Mouse (Mus musculus): Measurements from ENCODE around the gene Olfr275.
"Not testable (repeated sequence)": the region's sequence is repeated elsewhere in the genome, so short reads cannot be mapped to it uniquely, and the experiment has no call there.

Olfr275 gene

DNA sequence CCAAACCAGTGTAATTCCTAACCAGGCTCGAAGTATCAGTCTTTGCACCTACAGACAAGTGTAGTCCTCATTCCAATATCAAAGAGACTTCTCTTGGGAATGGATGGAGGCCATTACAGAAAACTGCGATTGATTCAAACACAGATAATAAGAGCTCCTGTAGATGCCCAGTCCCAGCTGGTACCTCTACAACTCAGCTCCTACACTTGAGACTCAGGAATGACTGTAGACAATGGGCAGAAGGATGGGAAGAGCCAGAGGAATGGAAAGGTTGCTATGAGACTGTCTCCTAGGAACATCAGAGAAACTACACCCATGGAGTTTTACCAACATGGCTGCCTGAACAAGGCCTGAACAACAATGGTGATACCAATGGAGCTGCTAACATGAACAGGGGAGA lies at the start of gene Olfr275:
TSS of gene Olfr275 (plus strand) at position 301 of the 400 bp plus-strand sequence.
- DNase-seq (ENCODE audit: low read depth, low spot score) = no peak

DNA sequence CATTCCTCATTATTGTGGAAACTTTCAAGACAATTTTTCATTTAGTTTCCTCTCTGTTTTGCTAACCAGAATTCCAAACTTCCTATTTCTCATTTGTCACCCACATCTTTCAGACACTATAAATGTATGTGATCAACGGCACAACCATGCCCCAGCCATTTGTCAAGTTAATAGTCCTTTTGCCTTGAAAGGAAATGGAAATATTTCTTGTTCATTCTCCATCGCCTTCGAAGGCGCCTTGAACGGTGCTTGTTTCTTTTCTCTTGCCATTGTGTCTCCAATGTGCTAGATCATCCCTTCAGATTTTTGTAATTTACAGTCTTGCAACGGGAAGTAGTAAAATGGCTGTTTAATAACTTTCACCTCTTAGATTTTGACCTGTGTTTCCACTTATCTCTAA lies 48.8 kb upstream of the Olfr275 start:
- no peak for DNase-seq (ENCODE audit: low read depth, low spot score)

DNA sequence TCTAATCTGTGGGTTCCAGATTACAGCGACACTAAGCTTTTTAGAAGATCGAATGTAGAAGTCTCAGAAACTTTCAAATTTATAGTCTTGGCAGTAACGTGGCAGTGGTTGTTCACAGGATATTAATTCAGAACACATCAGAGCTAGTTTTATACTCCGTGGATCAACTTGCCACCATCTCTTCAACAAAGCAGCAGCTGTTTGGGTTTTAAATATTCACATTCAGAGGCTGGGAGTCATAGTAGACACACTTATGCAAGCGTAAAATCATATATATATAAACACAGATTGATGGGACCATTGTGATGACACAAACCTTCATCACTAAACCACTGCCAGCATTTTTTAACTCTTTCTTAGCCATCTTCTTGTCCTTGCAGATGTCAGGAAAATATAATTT lies 42.2 kb upstream of the Olfr275 start:
- DNase-seq (ENCODE audit: low read depth, low spot score) = no peak

DNA sequence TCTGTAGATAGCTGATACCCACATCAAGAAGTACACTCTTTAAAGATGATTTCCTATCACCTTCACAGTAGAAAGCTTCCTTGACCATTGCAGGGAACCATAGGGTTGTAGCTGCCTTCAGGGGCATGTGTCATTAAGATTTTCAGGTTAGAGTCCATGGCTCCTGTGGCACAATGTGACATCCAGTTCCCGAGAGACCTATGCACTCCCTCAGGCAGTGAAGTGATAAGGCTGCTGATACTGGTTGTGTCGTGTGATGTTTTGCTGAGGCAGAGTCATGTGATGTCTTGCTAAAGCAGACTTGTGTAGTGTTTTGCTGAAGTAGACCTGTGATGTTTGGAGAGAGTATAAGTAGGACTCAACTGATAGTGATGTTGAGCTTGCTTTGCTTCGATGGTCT lies 14.4 kb upstream of the Olfr275 start:
- DNase-seq (ENCODE audit: low read depth, low spot score) = no peak

DNA sequence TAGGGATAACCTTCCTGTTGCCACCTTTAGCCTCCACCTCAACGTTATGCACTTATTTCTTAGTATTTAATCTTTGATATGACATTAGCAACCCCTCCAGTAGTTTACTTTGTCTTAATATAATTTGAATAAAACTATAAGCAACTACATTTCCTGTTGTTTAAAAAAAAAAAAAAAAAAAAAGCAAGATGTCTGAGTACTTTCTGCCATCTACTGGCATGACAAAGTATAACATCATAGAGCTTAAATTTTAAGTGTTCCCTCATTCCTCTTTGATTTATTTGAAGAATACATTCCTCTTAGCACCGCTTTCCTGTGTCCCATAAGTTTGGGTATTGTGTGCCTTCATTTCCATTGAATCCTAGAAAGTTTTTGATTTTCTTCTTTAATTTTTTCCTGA lies 2.5 kb upstream of the Olfr275 start:
- DNase-seq (ENCODE audit: low read depth, low spot score) = no peak

DNA sequence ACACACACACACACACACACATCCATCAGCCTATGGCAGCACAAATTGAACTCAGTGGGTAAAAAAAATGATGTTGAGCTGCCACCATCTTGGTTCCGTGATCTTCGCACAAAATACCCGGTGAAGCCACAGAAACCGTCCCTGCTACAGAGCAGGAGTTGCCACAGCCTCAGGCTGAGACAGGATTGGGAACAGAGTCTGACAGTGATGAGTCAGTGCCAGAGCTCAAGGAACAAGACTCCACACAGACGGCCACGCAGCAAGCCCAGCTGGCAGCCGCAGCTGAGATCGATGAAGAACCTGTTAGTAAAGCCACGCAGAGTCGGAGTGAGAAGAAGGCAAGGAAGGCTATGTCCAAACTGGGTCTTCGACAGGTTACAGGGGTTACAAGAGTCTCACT lies 7.0 kb downstream of the Olfr275 start:
- DNase-seq (ENCODE audit: low read depth, low spot score) = no peak

DNA sequence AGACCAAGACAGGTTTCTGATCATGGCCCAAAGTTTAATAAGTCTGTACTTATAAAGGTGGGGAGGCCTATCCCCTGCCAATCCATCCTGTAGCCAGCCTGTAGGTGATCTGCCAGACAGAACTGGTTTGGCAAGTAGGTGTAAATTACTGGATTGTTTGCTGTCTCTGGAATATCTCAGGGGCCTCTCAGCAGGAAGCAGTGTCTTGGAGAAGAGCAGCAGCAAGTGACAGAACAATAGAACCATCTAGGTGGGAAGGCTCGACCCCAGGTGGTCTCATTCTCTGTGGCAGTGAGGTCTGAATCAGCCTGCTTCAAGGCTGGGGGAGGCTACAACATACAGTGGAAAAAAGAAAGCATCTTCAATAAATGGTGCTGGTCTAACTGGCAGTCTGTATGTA lies 31.0 kb downstream of the Olfr275 start:
- DNase-seq (ENCODE audit: low read depth, low spot score) = not testable (repeated sequence)

DNA sequence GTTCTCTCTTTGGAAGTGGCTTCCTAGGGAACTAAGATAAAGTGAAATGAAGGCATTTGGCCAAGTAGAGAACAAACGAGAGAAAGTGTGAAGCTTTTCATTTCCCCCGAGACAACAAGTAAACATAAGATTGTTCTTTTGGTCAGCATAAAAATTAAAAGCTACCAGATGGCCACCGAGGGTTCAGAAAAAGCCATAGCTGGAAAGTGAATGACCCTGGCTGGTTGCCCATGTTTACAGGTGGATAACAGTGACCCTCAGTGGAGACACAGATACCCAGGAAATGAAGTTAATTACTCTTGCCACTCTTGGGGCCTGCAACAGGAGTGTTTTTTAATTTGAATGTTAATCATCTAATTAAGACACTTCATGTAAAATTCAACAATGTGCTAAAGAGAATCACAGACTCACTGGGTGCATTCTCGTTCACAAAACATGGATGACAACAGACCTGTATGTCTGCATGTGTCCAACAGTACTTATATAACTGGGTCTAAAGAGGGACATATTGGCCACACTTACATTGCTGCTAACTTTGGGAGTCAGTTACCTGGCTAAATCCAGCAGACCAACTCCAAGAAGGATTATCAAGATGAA lies 34.7 kb downstream of the Olfr275 start:
- DNase-seq (ENCODE audit: low read depth, low spot score) = no peak

DNA sequence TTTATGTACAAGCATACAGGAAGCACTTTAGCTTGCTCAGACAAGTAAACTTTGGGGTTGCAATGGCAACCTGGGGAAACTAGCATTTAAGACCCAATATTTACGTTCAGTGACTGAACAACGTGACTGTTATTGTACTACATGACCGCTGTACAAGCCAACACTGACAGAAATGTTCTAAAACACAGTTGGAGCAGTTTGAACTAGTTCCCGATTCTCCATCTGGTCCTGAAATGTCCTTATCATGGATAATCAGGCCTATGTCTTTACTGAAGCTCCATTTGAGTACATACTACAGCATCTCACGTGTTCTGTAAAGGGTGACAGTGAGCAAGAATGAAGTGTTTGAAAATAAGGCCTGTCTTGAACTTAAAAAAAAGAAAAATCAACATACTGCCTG lies 35.3 kb downstream of the Olfr275 start:
- no peak for DNase-seq (ENCODE audit: low read depth, low spot score)

DNA sequence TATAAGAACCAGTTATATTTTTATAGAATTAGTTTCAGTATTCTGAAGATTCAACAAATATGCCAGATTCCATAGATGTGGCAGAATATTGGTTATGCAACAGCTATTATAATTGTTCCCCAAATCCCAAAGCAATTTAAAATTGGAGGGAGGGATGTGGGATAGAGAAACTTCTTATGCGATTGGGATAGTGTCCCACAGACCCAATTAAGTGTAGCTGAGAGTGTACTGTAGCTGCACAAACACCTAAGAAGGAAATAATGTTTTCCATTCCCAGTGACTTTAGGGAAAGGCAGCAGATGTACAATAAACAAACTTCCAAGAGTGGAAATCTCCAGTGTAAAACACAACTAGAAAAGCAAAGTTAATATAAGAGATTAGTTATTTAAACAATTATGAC lies 44.7 kb downstream of the Olfr275 start, which contains the start of gene Olfr273:
TSS of gene Olfr273 (minus strand) at position 101 of the 400 bp plus-strand sequence.
- no peak for DNase-seq (ENCODE audit: low read depth, low spot score)

DNA sequence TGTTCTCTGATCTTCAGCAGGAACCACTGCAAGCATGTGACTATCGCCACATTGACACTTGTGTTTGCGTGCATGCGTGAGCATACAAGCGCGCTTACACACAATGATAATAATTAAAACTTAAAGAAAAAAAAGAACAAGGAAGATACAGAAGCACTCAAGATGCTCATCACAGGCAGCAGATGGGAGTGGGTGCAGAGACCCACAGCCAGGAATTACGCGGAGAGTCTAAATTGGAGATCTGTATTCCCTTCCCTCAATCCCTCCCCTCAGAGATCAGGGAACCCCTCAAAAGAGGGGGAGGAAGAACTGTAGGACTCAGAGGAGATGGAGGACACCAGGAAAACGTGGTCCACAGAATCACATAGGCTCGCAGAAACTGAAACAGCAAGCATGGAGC lies 49.8 kb downstream of the Olfr275 start:
- DNase-seq (ENCODE audit: low read depth, low spot score) = no peak

Data from CD4-positive helper T cell, adult 2 months (primary cell).